Mouse (Mus musculus) hindbrain, embryonic 10.5 days (tissue): ENCODE data around the gene Ngdn. TPM values are rescaled to one million over a fixed set of nuclear protein-coding genes. Genes with fewer than 3 reads are reported as not detected.

Experiments used
- DNase-seq: peaks from one replicate; pipeline ENCODE4 v3.0.0-alpha.2; 2017; ENCODE audit warnings: low spot score
- H3K27ac ChIP-seq: fragments of 300-500 bp; sonication (generic); 2 replicates; pipeline ENCODE4 v1.5.1; 2016; ENCODE audit warnings: mild to moderate bottlenecking, moderate library complexity
- H3K27me3 ChIP-seq: fragments of 300-500 bp; sonication (generic); 2 replicates; pipeline ENCODE4 v1.6.1; 2016; ENCODE audit warnings: mild to moderate bottlenecking; ENCODE audit not compliant: poor library complexity, insufficient read depth, severe bottlenecking
- H3K36me3 ChIP-seq: fragments of 300-500 bp; sonication (generic); 2 replicates; pipeline ENCODE4 v1.6.1; 2016; ENCODE audit warnings: mild to moderate bottlenecking, moderate library complexity
- H3K4me1 ChIP-seq: fragments of 300-500 bp; sonication (generic); replicated peaks from 2 replicates; pipeline ENCODE4 v1.6.1; 2016; ENCODE audit warnings: mild to moderate bottlenecking
- H3K4me3 ChIP-seq: fragments of 300-500 bp; sonication (generic); 2 replicates; pipeline ENCODE4 v1.5.1; 2016; ENCODE audit warnings: mild to moderate bottlenecking, moderate library complexity
- H3K9me3 ChIP-seq: fragments of 300-500 bp; sonication (generic); 2 replicates; pipeline ENCODE4 v1.6.1; 2016; ENCODE audit warnings: mild to moderate bottlenecking, moderate library complexity
- WGBS: fragments of 180-500 bp; shearing (Covaris S2); methylation state at CpG from one replicate; pipeline ENCODE4 v1.1.7; 2016; 5-methylcytosine and 5-hydroxymethylcytosine counted together
- polyA plus RNA-seq: library from polyadenylated mRNA; unstranded; fragments of >200 nt; fragmentation: Nextera tagmentation; extraction: Ambion mirVana; gene quantifications from 2 replicates; pipeline ENCODE4 v1.2.1, GENCODE M21; 2016

Gene Ngdn
- polyA plus RNA-seq, 1 experiment from 2014 or later, result 73.5 TPM

DNA sequence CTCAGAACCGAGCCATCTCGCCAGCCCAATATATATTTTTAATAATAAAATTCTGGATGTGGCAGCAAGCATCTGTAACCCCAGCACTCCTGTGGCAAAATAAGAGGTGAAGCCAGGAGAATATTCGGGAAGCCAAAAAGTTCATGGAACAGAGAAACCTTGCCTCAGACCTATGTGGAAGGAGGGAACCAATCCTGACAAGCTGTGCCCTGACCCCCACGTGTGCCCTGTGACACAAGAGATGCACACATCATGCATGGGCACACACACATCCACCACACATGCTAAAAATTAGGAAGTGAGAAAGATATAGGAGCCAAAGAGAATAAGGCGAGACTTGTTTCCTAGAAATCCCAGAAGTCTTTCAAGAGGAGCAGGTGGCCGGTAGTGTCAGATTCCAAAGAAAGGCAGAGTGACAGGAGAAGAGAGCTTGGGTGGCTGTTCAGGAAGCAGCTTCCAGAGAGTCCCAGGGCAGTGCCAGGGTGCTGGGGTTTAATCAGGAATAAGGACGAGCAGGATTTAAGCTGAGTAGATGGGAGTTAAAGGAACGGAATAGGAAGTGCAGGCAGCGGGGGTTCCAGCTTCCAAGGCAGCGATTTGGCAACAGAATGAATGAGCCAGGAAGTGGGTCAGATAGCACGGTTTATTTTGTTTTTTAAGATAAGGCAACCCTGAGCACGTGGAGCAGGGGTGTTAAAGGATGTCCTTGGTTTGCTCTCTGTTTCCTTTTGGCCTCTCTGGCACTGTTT, 13.1 kb upstream of the Ngdn start:
- WGBS, result 50% methylated on average over 12 of the region's 12 CpGs
- H3K27ac ChIP-seq, result peak overlapping the region; percentile 0; the same call in 1 of the 2 replicates

DNA sequence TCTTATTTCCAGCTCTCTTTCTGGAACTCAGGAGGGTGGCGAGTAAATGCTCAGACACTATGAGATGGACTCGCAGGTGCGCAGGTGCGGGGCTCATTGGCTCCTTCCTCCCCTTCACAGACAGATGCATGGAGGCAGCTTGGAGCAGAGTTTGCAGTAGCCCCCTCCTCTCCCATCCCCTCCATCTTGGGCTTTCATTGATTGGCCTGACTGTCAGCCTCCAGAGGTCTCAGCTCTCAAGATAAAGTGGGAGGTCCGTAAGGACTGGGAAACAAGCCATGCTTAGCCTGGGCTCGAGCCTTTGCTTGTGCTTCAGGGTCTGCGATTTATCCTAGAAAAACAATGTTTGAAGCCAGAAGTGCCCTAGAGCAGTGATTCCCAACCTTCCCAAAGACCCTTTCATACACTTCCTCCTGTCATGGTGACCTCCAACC, 12.6 kb upstream of the Ngdn start:
- Histone ChIP-seq H3K27ac (0 out of 2 replicates have a peak overlapping the region, but pooled peaks have one; percentile 0), H3K9me3 (no peaks in the 10 kb centered on the region), H3K36me3 (no peaks in the 10 kb centered on the region), H3K4me1 (peaks cover 19% of the 10 kb centered on the region), H3K27me3 (no peaks in the 10 kb centered on the region), H3K4me3 (no peak overlapping the region)
- no peak for DNase-seq
- 65% methylated on average over 7 of the region's 7 CpGs for WGBS

More for the DNA sequence above, 13.1 kb upstream of the Ngdn start:
- H3K9me3 ChIP-seq, result no peaks in the 10 kb centered on the region
- peaks cover 25% of the 10 kb centered on the region for H3K4me1 ChIP-seq
- H3K4me3 ChIP-seq, result no peak overlapping the region
- no peaks in the 10 kb centered on the region for H3K36me3 ChIP-seq
- H3K27me3 ChIP-seq, result no peaks in the 10 kb centered on the region
- no peak for DNase-seq

DNA sequence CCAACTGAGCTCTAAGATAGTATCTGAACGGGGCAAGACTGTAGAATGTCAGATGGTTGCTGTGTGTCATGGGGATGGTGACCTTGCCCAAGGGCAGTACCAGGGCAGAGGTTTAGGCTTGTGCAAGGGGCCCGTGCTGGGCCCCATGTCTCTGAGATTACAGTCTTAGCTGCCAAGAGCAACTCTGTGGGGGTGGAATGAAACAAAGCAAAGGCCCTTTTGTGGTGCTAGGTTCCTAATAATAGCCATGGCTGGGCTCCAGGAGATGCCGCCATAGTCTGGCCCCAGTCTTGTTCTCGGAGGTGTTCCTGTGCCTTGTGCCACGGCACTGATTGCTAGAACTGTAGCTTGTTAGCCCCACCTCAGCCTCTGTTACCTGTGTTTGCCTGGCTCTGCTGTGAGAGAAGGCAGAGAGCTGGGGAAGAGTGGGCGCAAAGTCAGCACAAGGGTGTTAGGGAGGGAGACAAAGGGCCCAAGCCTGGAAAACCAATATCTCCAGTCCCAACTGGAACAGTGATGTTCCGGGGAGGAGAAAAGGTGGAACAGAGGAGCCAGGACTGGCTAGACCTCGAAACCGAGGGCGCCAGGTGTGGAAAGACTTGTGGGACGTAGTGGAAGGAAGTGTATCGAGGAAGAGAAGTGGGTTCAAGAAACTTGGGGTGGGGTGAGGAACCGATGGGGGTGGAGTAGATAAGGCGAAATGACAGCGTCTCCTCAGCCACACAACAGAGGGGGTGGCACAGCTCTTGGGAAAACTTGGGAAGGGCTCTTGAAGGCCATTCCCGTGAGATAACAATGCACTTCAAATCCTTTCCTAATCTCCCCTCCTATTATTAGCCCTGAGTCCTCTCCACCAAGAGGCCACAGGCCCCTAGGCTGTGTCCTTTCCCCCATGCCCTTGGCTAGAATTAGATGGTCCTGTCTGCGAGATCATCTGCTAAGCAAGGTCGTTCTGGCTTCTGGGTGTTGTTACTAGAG, 11.1 kb upstream of the Ngdn start:
- Histone ChIP-seq H3K36me3 (no peaks in the 10 kb centered on the region), H3K27ac (peak overlapping the region; percentile 46; the same call in 1 of the 2 replicates), H3K4me3 (no peak overlapping the region), H3K27me3 (no peaks in the 10 kb centered on the region), H3K4me1 (peaks cover 19% of the 10 kb centered on the region), H3K9me3 (no peaks in the 10 kb centered on the region)
- 77% methylated on average over 18 of the region's 18 CpGs for whole genome bisulfite sequencing
- no peak for DNase-seq

DNA sequence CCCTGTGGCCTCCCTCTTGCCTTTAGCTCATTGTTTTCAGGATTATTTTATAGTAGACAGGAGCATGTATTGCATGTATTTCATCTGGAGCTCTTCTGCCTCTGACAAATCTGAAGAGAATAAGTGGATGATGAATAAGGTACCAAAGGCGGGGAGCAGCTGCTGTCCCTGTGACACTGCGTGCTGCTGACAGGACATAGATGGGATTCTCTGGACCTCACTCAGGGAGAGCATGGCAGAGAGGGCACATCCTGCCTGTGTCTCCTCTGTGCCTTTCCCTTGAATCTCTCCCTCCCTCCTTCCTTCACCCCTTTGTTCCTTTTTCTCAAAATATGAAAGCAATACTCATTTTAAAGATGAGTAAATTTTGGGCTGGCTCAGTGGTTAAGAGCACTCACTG, 9.7 kb upstream of the Ngdn start:
- peaks cover 19% of the 10 kb centered on the region for H3K4me1 ChIP-seq
- no peak overlapping the region for H3K4me3 ChIP-seq
- no peaks in the 10 kb centered on the region for H3K9me3 ChIP-seq
- no peak overlapping the region for H3K27ac ChIP-seq
- no peak for DNase-seq
- WGBS, result 79% methylated on average over 2 of the region's 2 CpGs
- H3K36me3 ChIP-seq, result no peaks in the 10 kb centered on the region
- no peaks in the 10 kb centered on the region for H3K27me3 ChIP-seq

DNA sequence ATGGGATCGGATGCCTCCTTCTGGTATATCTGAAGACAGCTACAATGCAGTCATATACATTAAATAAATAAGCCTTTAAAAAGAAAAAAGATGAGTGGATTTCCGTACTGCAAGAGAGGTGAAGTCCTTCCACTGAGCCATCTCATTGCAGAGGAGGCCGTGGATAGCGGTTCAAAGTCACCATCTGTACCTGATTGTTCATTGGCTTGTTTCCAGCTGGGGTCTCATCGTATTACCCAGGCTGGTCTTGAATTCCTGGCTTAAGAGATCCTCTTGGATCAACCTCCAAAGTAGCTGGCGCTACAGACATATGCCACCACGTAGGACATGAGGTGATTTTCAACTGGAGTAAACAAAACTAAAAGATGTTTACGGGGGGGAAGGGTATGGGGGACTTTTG, 9.3 kb upstream of the Ngdn start:
- Histone ChIP-seq H3K4me3 (no peak overlapping the region), H3K4me1 (peaks cover 19% of the 10 kb centered on the region), H3K36me3 (no peaks in the 10 kb centered on the region), H3K27ac (no peak overlapping the region), H3K9me3 (0 out of 2 replicates have a peak, but pooled peaks cover under 1% of the 10 kb centered on the region), H3K27me3 (no peaks in the 10 kb centered on the region)
- no peak for DNase-seq
- WGBS, result 89% methylated on average over 8 of the region's 8 CpGs

DNA sequence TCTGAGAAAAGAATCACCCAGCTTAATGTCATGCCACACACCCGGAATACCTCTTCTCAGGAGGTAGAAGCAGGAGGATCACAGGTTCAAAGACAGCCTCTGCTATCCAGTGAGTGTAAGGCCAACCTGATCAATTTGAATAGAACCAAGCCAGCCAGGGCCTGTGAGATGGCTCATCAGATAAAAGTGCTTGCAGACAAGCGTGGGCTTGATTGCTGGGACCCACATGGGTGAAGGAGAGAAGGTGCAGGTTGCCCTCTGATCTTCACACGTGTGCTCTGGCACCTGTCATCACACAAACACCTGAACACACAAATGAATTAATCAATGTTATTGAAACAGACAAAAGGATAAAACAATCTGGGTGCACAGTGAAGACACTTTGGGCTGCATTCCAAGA, 8.7 kb upstream of the Ngdn start:
- no peak for DNase-seq
- Histone ChIP-seq H3K4me1 (peaks cover 19% of the 10 kb centered on the region), H3K27me3 (no peaks in the 10 kb centered on the region), H3K36me3 (no peaks in the 10 kb centered on the region), H3K9me3 (0 out of 2 replicates have a peak, but pooled peaks cover 3% of the 10 kb centered on the region), H3K27ac (no peak overlapping the region), H3K4me3 (no peak overlapping the region)
- 76% methylated on average over 3 of the region's 3 CpGs for WGBS

DNA sequence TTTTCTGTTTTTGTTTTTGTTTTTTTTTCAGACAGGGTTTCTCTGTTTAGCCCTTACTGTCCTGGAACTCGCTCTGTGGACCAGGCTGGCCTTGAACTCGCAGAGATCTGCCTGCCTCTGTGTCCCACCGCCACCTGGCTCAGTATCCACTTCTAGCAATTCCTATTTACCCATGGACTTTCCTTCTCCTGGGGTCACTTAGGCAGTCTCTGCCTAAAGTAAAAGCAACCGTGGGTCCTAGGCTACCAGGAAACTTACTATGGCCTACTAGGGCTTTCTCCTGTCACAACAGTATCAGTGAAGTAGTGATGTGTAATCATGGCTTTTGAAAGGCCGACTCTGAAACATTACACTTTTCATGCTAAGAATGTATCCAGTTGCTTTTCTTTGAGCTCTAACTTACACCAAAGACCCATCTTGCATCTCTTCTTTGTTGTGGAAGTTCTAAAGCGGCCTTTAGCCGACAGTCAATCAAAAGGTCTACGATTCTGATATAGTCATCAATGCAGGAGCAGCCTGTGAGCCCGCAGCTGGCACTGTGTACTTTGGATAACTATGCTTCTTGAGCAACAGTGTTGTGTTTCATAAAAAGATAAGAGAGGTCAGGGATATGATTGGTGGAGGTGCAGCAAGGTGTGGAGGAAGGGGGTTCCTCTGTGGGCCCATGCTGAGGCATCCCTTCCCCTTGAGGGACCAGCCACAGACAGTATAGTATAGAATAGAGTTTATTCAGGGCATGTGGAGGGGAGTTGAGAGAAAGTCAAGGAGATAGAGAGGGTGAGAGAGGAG, 7.9 kb upstream of the Ngdn start:
- Histone ChIP-seq H3K4me3 (no peak overlapping the region), H3K27me3 (no peaks in the 10 kb centered on the region), H3K27ac (no peak overlapping the region), H3K36me3 (no peaks in the 10 kb centered on the region), H3K9me3 (0 out of 2 replicates have a peak, but pooled peaks cover 3% of the 10 kb centered on the region), H3K4me1 (peaks cover 16% of the 10 kb centered on the region)
- DNase-seq, result no peak
- 88% methylated on average over 9 of the region's 9 CpGs for WGBS

DNA sequence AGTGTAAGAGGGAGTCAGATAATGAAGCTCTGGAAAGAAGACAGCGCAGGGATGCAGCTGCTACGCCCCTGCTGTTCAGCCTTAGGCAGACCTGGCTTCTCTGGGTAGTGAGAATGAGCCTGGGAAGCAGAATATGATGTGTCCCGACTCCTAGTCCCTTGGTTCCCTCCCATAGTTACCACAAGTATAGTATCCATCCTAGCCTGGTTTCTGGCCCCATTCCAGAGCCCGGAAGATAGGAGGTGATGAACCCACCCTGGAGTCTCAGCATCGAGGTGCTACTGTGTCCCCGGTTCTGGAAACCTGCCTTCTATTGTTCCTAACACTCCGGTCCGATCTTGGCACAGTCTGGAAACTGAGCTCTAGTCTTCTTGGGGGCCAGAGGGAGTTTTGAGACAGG, 6.8 kb upstream of the Ngdn start:
- H3K4me3 ChIP-seq, result no peak overlapping the region
- H3K27ac ChIP-seq, result no peak overlapping the region
- WGBS, result 82% methylated on average over 8 of the region's 8 CpGs
- no peak for DNase-seq
- no peaks in the 10 kb centered on the region for H3K27me3 ChIP-seq
- peaks cover 12% of the 10 kb centered on the region for H3K4me1 ChIP-seq
- H3K36me3 ChIP-seq, result no peaks in the 10 kb centered on the region
- 0 out of 2 replicates have a peak, but pooled peaks cover 3% of the 10 kb centered on the region for H3K9me3 ChIP-seq

DNA sequence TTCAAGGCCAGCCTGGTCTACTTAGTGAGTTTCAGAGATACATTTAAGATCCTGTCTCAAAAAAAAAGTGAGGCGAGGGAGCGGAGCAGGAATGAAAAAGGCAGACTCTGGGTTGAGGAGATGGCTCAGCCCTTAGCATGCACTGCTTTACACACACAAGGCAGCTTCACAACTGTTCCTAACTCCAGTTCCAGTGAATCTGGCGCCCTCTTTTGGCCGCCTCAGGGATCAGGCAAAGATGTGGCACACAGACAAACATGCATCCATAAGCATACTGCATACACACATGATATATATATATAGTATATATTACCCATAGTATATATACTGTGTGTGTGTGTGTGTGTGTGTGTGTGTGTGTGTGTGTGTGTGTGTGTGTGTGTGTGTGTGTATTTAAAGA, 4.1 kb upstream of the Ngdn start:
- 0 out of 2 replicates have a peak, but pooled peaks cover 3% of the 10 kb centered on the region for H3K9me3 ChIP-seq
- WGBS, result 61% methylated on average over 4 of the region's 4 CpGs
- H3K4me1 ChIP-seq, result peaks cover 9% of the 10 kb centered on the region
- no peaks in the 10 kb centered on the region for H3K36me3 ChIP-seq
- no peak overlapping the region for H3K27ac ChIP-seq
- no peak for DNase-seq
- no peak overlapping the region for H3K4me3 ChIP-seq
- H3K27me3 ChIP-seq, result no peaks in the 10 kb centered on the region

DNA sequence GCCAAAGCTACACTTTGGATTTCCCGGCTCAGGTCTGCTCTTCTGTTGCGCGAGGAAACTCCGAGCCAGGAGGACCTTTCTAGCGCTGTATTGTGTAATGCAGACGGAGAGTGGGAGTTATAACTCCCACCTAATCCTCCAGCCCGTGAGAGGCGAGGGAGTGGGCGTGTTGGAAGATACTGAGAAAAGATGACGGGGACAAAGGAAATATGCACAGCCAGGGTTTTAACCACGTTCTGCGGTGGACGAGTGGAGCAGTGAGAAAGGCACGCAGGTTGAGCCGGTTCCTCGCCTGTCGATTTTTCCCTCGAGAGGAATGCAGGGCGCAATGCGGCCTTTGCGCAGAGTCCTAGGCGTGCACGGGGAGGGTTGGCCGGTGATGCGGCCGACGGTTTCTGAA, 663 bp upstream of the Ngdn start:
- under 1% methylated on average over 27 of the region's 27 CpGs for WGBS
- peak overlapping the region; percentile 97 for H3K27ac ChIP-seq
- peak overlapping the region; percentile 85 for H3K4me3 ChIP-seq
- peaks cover 22% of the 10 kb centered on the region for H3K36me3 ChIP-seq
- H3K4me1 ChIP-seq, result peaks cover 12% of the 10 kb centered on the region
- no peak for DNase-seq
- 0 out of 2 replicates have a peak, but pooled peaks cover 3% of the 10 kb centered on the region for H3K9me3 ChIP-seq
- no peaks in the 10 kb centered on the region for H3K27me3 ChIP-seq

DNA sequence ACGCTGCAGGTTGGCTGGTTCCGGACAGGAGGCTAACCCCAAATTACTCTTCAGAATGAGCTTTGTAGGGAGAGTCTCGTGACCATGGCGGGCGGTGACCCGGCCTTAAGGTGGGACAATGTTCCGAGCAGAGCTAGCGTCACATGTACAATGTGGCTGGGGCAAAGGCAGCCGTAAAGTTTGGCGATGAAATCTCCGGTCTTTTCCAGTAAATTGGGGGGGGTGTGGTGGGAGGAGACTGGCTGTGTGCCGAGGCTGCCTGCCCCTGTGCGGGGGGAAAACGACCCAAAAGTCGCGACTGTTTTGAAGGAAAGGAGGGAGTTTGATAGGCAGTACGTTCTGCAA, 485 bp downstream of the Ngdn start:
- under 1% methylated on average over 17 of the region's 17 CpGs for WGBS
- DNase-seq, result no peak

DNA sequence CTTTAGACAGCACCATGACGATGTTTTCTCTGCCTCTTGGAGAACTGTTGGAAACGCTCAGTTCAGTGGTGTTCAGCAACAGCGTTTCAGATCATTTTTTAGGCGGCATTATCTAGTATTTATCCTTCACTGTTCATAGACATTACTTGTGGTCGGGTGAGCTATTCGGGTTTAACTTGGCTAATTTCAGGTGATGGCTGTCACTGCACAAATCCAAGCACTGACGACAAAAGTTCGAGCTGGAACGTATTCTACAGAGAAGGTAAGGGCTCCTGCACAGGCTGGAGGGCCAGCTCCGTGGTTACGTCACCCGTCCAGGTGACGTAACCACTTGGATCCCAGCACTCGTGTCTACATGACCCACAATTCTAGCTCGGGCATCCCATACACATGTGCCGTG, 1.6 kb downstream of the Ngdn start:
- Histone ChIP-seq H3K9me3 (no peaks in the 10 kb centered on the region), H3K27ac (no peak overlapping the region), H3K36me3 (peaks cover 39% of the 10 kb centered on the region), H3K4me1 (peaks cover 12% of the 10 kb centered on the region), H3K27me3 (no peaks in the 10 kb centered on the region), H3K4me3 (no peak overlapping the region)
- 90% methylated on average over 16 of the region's 16 CpGs for WGBS
- DNase-seq, result no peak

More for the DNA sequence above, 485 bp downstream of the Ngdn start:
- Histone ChIP-seq H3K27ac (peak overlapping the region; percentile 84), H3K9me3 (0 out of 2 replicates have a peak, but pooled peaks cover 3% of the 10 kb centered on the region), H3K27me3 (no peaks in the 10 kb centered on the region), H3K4me3 (peak overlapping the region; percentile 85), H3K36me3 (peaks cover 28% of the 10 kb centered on the region), H3K4me1 (peaks cover 12% of the 10 kb centered on the region)
